Mouse (Mus musculus): ENCODE results near the gene Zfp292. TPM values are rescaled to one million over a fixed set of nuclear protein-coding genes. Genes with fewer than 3 reads are reported as not detected.

The Zfp292 gene
- total and polyA plus RNA-seq, 2 experiments, result 0.87 to 11.8 TPM

DNA sequence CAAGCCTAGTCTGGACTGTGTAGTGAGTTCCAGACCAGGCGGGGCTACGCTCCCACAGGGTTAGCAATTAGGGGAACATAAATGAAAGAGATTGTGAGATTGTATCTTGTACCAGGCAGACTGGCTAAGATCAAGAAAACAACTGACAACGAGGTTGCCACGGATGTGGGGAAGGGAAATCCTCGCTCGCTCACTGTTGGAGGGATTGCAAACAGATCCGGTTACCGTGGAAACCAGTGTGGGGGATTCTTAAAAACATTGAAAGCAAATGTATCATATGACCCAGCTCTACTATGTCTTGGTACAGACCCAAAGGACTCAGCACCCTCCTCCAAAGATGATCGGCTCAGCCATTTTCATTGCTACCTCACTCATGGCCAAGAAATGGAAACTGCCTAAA lies 17.4 kb upstream of the Zfp292 start:
- 40% methylated on average over 9 of the region's 9 CpGs for WGBS
- TF ChIP-seq POLR2A (IDR thresholded peaks at IDR 0.05; ENCODE audit: extremely low read depth, insufficient read depth, low read length) (no peak), CTCF (IDR thresholded peaks at IDR 0.05; ENCODE audit: low read depth, low read length) (no peak)
- H3K79me2 ChIP-seq (ENCODE audit: control insufficient read depth, insufficient read depth, low read length), result no peaks in the 10 kb centered on the region

DNA sequence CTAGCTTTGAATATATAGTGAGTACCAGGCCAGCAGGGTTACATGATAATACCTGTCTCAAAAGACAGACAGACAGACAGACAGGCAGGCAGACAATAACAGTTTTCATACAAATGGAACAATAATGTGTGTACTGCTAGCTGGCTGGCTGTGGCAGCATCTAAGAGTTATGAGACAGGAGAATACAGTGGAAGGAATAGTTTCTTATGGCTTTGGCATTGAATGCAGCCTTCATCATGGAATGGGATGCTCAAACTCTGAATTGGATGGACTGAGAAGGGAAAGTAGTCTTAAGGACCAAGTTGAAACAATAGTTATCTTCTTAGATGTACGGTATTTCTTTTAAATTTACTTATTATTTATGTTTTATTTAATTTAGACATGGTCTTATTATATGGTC lies 16.6 kb upstream of the Zfp292 start:
- H3K4me1 ChIP-seq (ENCODE audit: control insufficient read depth, insufficient read depth, low read length), result peaks cover 9% of the 10 kb centered on the region
- no peaks in the 10 kb centered on the region for H3K36me3 ChIP-seq (ENCODE audit: control insufficient read depth, insufficient read depth, low read length)
- H3K27me3 ChIP-seq (ENCODE audit: control insufficient read depth, insufficient read depth, low read length), result no peaks in the 10 kb centered on the region; the same call in 1 of the 2 replicates
- no peak for DNase-seq (ENCODE audit: extremely low read depth, low read depth, low spot score)
- TF ChIP-seq POLR2A (IDR thresholded peaks at IDR 0.05; ENCODE audit: extremely low read depth, insufficient read depth, low read length), result no peak
- no peak for TF ChIP-seq CTCF (IDR thresholded peaks at IDR 0.05; ENCODE audit: low read depth, low read length)
- H3K27ac ChIP-seq (replicated peaks; ENCODE audit: insufficient read depth, low read depth, low read length), result no peak overlapping the region
- H3K79me2 ChIP-seq (ENCODE audit: control insufficient read depth, insufficient read depth, low read length), result no peaks in the 10 kb centered on the region
- 96% methylated on average over 1 of the region's 1 CpGs for WGBS
- no peak overlapping the region for H3K9ac ChIP-seq (ENCODE audit: low read depth, low read length)
- H3K4me3 ChIP-seq (ENCODE audit: insufficient read depth, low read depth, low read length), result no peak overlapping the region

More for the DNA sequence above, 17.4 kb upstream of the Zfp292 start:
- H3K9ac ChIP-seq (ENCODE audit: low read depth, low read length), result no peak overlapping the region
- peaks cover 9% of the 10 kb centered on the region for H3K4me1 ChIP-seq (ENCODE audit: control insufficient read depth, insufficient read depth, low read length)
- no peaks in the 10 kb centered on the region for H3K36me3 ChIP-seq (ENCODE audit: control insufficient read depth, insufficient read depth, low read length)
- no peaks in the 10 kb centered on the region; the same call in 1 of the 2 replicates for H3K27me3 ChIP-seq (ENCODE audit: control insufficient read depth, insufficient read depth, low read length)
- no peak overlapping the region for H3K27ac ChIP-seq (replicated peaks; ENCODE audit: insufficient read depth, low read depth, low read length)
- no peak for DNase-seq (ENCODE audit: extremely low read depth, low read depth, low spot score)
- H3K4me3 ChIP-seq (ENCODE audit: insufficient read depth, low read depth, low read length), result no peak overlapping the region

DNA sequence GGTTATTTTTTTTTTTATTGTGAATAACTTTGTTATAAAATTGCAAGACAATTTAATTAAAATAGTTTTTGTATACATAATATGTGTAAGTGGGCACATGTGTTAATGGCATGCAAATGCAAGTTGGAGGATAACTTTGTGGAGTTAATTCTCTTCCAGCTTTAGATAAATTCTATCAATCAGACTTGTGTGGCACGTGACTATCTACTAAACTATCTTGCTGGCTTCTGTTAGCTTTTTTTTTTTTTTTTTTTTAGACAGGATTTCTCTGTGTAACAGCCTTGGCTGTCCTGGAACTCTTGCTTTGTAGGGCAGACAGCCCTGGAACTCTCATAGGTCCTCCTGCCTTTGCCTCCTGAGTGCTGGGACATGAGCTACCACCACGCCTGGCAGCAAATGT lies 15.7 kb upstream of the Zfp292 start:
- Histone ChIP-seq H3K36me3 (ENCODE audit: control insufficient read depth, insufficient read depth, low read length) (no peaks in the 10 kb centered on the region), H3K4me1 (ENCODE audit: control insufficient read depth, insufficient read depth, low read length) (peaks cover 9% of the 10 kb centered on the region), H3K9ac (ENCODE audit: low read depth, low read length) (no peak overlapping the region), H3K79me2 (ENCODE audit: control insufficient read depth, insufficient read depth, low read length) (no peaks in the 10 kb centered on the region), H3K27ac (replicated peaks; ENCODE audit: insufficient read depth, low read depth, low read length) (no peak overlapping the region), H3K27me3 (ENCODE audit: control insufficient read depth, insufficient read depth, low read length) (no peaks in the 10 kb centered on the region; the same call in 1 of the 2 replicates), H3K4me3 (ENCODE audit: insufficient read depth, low read depth, low read length) (no peak overlapping the region)
- no peak for DNase-seq (ENCODE audit: extremely low read depth, low read depth, low spot score)
- TF ChIP-seq POLR2A (IDR thresholded peaks at IDR 0.05; ENCODE audit: extremely low read depth, insufficient read depth, low read length) (no peak), CTCF (IDR thresholded peaks at IDR 0.05; ENCODE audit: low read depth, low read length) (no peak)
- WGBS, result 71% methylated on average over 2 of the region's 2 CpGs

DNA sequence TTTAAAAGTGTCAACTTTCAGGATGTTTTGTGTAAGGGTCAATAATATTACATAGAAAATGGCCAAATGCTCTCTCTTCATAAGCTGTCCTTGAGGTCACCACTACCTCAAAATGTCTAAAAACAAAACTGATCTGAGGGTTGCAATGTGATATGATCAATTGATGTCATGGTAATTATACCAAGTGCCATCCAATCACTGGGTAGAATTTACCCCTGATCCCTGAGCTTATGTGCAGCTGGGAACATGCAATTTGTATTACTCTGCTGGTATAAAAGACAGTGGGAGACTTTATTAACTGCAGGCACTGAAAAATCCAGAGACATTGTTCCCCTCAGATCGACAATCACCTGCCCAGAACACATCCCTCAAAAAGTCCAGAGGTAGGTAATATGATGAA lies 10.7 kb upstream of the Zfp292 start, which contains the start of gene Cga:
Gene Cga, plus strand, starts transcription at position 301 of the 400 bp plus-strand sequence.
- H3K27me3 ChIP-seq (ENCODE audit: control insufficient read depth, insufficient read depth, low read length), result peaks cover 4% of the 10 kb centered on the region; the same call in 1 of the 2 replicates
- no peaks in the 10 kb centered on the region for H3K36me3 ChIP-seq (ENCODE audit: control insufficient read depth, insufficient read depth, low read length)
- no peak within 1 kb of the TSS for H3K4me3 ChIP-seq (ENCODE audit: insufficient read depth, low read depth, low read length)
- TF ChIP-seq CTCF (IDR thresholded peaks at IDR 0.05; ENCODE audit: low read depth, low read length) (no peak), POLR2A (IDR thresholded peaks at IDR 0.05; ENCODE audit: extremely low read depth, insufficient read depth, low read length) (no peak)
- DNase-seq (ENCODE audit: extremely low read depth, low read depth, low spot score), result no peak
- H3K79me2 ChIP-seq (ENCODE audit: control insufficient read depth, insufficient read depth, low read length), result no peaks in the 10 kb centered on the region
- WGBS, result 91% methylated on average over 1 of the region's 1 CpGs
- no peak within 1 kb of the TSS for H3K9ac ChIP-seq (ENCODE audit: low read depth, low read length)
- H3K27ac ChIP-seq (replicated peaks; ENCODE audit: insufficient read depth, low read depth, low read length), result no peak within 1 kb of the TSS
- no peaks in the 10 kb centered on the region for H3K4me1 ChIP-seq (ENCODE audit: control insufficient read depth, insufficient read depth, low read length)

DNA sequence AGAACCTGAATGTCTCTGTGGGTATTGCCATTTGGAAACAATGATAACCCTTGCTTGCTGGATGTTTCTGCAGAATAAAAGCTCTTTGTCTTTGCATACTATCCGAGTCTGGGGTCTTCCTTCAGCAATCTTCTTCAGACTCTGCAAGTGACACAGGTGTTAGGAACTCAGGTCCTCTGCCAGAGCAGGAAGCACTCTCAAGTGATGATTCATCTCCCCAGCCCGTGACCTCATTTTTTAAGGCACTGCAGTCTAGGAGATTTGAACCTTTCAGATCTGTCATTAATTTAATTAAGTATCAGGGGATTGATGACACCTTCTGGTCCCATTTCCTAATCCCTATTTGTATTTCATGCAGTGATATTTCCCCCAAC lies 7.0 kb upstream of the Zfp292 start:
- Histone ChIP-seq H3K79me2 (ENCODE audit: control insufficient read depth, insufficient read depth, low read length) (no peaks in the 10 kb centered on the region), H3K4me3 (ENCODE audit: insufficient read depth, low read depth, low read length) (no peak overlapping the region), H3K27ac (replicated peaks; ENCODE audit: insufficient read depth, low read depth, low read length) (no peak overlapping the region), H3K9ac (ENCODE audit: low read depth, low read length) (no peak overlapping the region), H3K27me3 (ENCODE audit: control insufficient read depth, insufficient read depth, low read length) (peaks cover 4% of the 10 kb centered on the region; the same call in 1 of the 2 replicates), H3K36me3 (ENCODE audit: control insufficient read depth, insufficient read depth, low read length) (no peaks in the 10 kb centered on the region), H3K4me1 (ENCODE audit: control insufficient read depth, insufficient read depth, low read length) (peaks cover 4% of the 10 kb centered on the region; the same call in 1 of the 2 replicates)
- TF ChIP-seq POLR2A (IDR thresholded peaks at IDR 0.05; ENCODE audit: extremely low read depth, insufficient read depth, low read length), result no peak
- 65% methylated on average over 2 of the region's 2 CpGs for WGBS
- DNase-seq (ENCODE audit: extremely low read depth, low read depth, low spot score), result no peak

DNA sequence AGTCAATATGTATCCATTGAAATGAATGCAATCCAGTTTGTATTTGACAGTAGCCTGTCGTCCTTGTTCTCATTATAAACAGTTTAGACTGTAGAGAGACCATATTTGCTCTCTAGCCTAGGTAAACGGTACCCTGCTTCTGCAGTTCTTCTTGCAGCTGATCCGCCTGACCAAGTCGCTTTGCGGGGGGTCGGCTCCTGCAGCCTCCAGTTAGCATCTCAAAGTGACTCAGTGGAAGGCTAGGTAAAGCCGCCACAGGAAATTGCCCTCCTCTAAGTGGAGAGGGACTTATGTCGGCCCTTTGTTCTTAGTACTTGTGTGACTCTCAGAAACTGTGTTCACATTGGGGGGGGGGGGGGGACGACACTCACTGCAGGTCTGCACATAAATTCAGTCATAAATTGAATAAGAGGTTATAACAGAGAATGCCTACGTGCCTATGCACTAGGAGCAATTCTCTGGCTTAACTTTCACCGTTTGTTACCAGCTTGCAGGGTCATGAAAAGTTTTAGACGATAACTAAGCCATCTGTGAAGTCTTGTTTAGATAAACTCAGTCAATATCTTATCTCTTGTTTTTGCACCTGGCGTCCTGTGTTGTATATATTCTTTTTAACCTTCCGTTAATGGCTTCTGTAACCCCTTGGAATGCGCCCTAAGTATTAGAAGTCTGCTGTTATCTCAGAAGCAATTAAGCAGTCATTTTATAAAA lies 6.5 kb upstream of the Zfp292 start:
- H3K36me3 ChIP-seq (ENCODE audit: control insufficient read depth, insufficient read depth, low read length), result no peaks in the 10 kb centered on the region
- 47% methylated on average over 15 of the region's 15 CpGs for WGBS
- no peak overlapping the region for H3K9ac ChIP-seq (ENCODE audit: low read depth, low read length)
- H3K27me3 ChIP-seq (ENCODE audit: control insufficient read depth, insufficient read depth, low read length), result peaks cover 4% of the 10 kb centered on the region; the same call in 1 of the 2 replicates
- TF ChIP-seq CTCF (IDR thresholded peaks at IDR 0.05; ENCODE audit: low read depth, low read length) (no peak), POLR2A (IDR thresholded peaks at IDR 0.05; ENCODE audit: extremely low read depth, insufficient read depth, low read length) (no peak)
- no peaks in the 10 kb centered on the region for H3K79me2 ChIP-seq (ENCODE audit: control insufficient read depth, insufficient read depth, low read length)
- peaks cover 4% of the 10 kb centered on the region; the same call in 1 of the 2 replicates for H3K4me1 ChIP-seq (ENCODE audit: control insufficient read depth, insufficient read depth, low read length)
- DNase-seq (ENCODE audit: extremely low read depth, low read depth, low spot score), result no peak
- H3K4me3 ChIP-seq (ENCODE audit: insufficient read depth, low read depth, low read length), result no peak overlapping the region
- H3K27ac ChIP-seq (replicated peaks; ENCODE audit: insufficient read depth, low read depth, low read length), result no peak overlapping the region
